Mouse (Mus musculus): ENCODE data around the gene Soga3. TPM values are rescaled to one million over a fixed set of nuclear protein-coding genes. Genes with fewer than 3 reads are reported as not detected.

The Soga3 gene
- polyA plus RNA-seq, 1 experiment from 2014 or later, result 1.2 TPM

- H3K9me3 ChIP-seq (replicated peaks), result no peaks in the 10 kb centered on the region
- no peaks in the 10 kb centered on the region for H3K4me1 ChIP-seq
- H3K9ac ChIP-seq, result no peak overlapping the region
- no peak overlapping the region for H3K4me3 ChIP-seq (replicated peaks)
- no peak for ATAC-seq (replicated peaks; ENCODE audit: low FRiP score)
- no peaks in the 10 kb centered on the region for H3K27me3 ChIP-seq
- 83% methylated on average over 3 of the region's 3 CpGs for WGBS
- no peak overlapping the region for H3K4me2 ChIP-seq
- no peaks in the 10 kb centered on the region for H3K36me3 ChIP-seq
- H3K27ac ChIP-seq, result no peak overlapping the region
Observed at GRCm38 (mm10) chr10:29175656-29176055, 32.0 kb downstream of the Soga3 start.

- Histone ChIP-seq H3K4me2 (no peak overlapping the region), H3K4me3 (replicated peaks) (no peak overlapping the region), H3K27ac (no peak overlapping the region), H3K27me3 (no peaks in the 10 kb centered on the region), H3K9ac (no peak overlapping the region), H3K4me1 (no peaks in the 10 kb centered on the region), H3K9me3 (replicated peaks) (no peaks in the 10 kb centered on the region), H3K36me3 (no peaks in the 10 kb centered on the region)
- 90% methylated on average over 4 of the region's 4 CpGs for WGBS
- ATAC-seq (replicated peaks; ENCODE audit: low FRiP score), result no peak
Observed at GRCm38 (mm10) chr10:29176881-29177280, 33.2 kb downstream of the Soga3 start.

GRCm38 (mm10) chr10:29178003-29178402 is 34.4 kb downstream of the Soga3 start:
- H3K9me3 ChIP-seq (replicated peaks), result no peaks in the 10 kb centered on the region
- H3K27ac ChIP-seq, result no peak overlapping the region
- no peak overlapping the region for H3K4me3 ChIP-seq (replicated peaks)
- H3K4me1 ChIP-seq, result no peaks in the 10 kb centered on the region
- no peaks in the 10 kb centered on the region for H3K27me3 ChIP-seq
- H3K9ac ChIP-seq, result no peak overlapping the region
- H3K4me2 ChIP-seq, result no peak overlapping the region
- no peaks in the 10 kb centered on the region for H3K36me3 ChIP-seq
- 53% methylated on average over 2 of the region's 2 CpGs for WGBS
- ATAC-seq (replicated peaks; ENCODE audit: low FRiP score), result no peak

GRCm38 (mm10) chr10:29180210-29180609 is 36.6 kb downstream of the Soga3 start:
- ATAC-seq (replicated peaks; ENCODE audit: low FRiP score), result no peak
- no peak overlapping the region for H3K4me2 ChIP-seq
- H3K9me3 ChIP-seq (replicated peaks), result no peaks in the 10 kb centered on the region
- no peak overlapping the region for H3K27ac ChIP-seq
- 86% methylated on average over 3 of the region's 3 CpGs for WGBS
- no peaks in the 10 kb centered on the region for H3K4me1 ChIP-seq
- H3K9ac ChIP-seq, result no peak overlapping the region
- H3K36me3 ChIP-seq, result no peaks in the 10 kb centered on the region
- no peak overlapping the region for H3K4me3 ChIP-seq (replicated peaks)
- H3K27me3 ChIP-seq, result no peaks in the 10 kb centered on the region

GRCm38 (mm10) chr10:29181046-29181445 is 37.4 kb downstream of the Soga3 start:
- Histone ChIP-seq H3K4me1 (no peaks in the 10 kb centered on the region), H3K4me2 (no peak overlapping the region), H3K4me3 (replicated peaks) (no peak overlapping the region), H3K9ac (no peak overlapping the region), H3K36me3 (no peaks in the 10 kb centered on the region), H3K27ac (no peak overlapping the region), H3K9me3 (replicated peaks) (no peaks in the 10 kb centered on the region), H3K27me3 (no peaks in the 10 kb centered on the region)
- 81% methylated on average over 2 of the region's 2 CpGs for WGBS
- ATAC-seq (replicated peaks; ENCODE audit: low FRiP score), result no peak

- Histone ChIP-seq H3K36me3 (no peaks in the 10 kb centered on the region), H3K9me3 (replicated peaks) (no peaks in the 10 kb centered on the region), H3K27ac (no peak overlapping the region), H3K4me1 (no peaks in the 10 kb centered on the region), H3K4me3 (replicated peaks) (no peak overlapping the region), H3K27me3 (no peaks in the 10 kb centered on the region), H3K9ac (no peak overlapping the region), H3K4me2 (no peak overlapping the region)
- no peak for ATAC-seq (replicated peaks; ENCODE audit: low FRiP score)
Observed at GRCm38 (mm10) chr10:29193769-29194168, 50.1 kb downstream of the Soga3 start.

- Histone ChIP-seq H3K4me3 (replicated peaks) (no peak overlapping the region), H3K27me3 (no peaks in the 10 kb centered on the region), H3K27ac (no peak overlapping the region), H3K4me2 (no peak overlapping the region), H3K9ac (no peak overlapping the region), H3K9me3 (replicated peaks) (no peaks in the 10 kb centered on the region), H3K4me1 (no peaks in the 10 kb centered on the region), H3K36me3 (no peaks in the 10 kb centered on the region)
- no peak for ATAC-seq (replicated peaks; ENCODE audit: low FRiP score)
- 98% methylated on average over 33 of the region's 33 CpGs for WGBS
Observed at GRCm38 (mm10) chr10:29196811-29197210, 53.2 kb downstream of the Soga3 start.

GRCm38 (mm10) chr10:29198642-29199041 is 55.0 kb downstream of the Soga3 start, which contains the start of gene Gm49353:
Gene Gm49353, plus strand, starts transcription at chr10:29198954.
- no peak for ATAC-seq (replicated peaks; ENCODE audit: low FRiP score)
- no peaks in the 10 kb centered on the region for H3K4me1 ChIP-seq
- WGBS, result 90% methylated on average over 7 of the region's 7 CpGs

GRCm38 (mm10) chr10:29199835-29200234 is 56.2 kb downstream of the Soga3 start:
- Histone ChIP-seq H3K9me3 (replicated peaks) (no peaks in the 10 kb centered on the region), H3K4me2 (no peak overlapping the region), H3K36me3 (no peaks in the 10 kb centered on the region), H3K4me3 (replicated peaks) (no peak overlapping the region), H3K27me3 (no peaks in the 10 kb centered on the region), H3K9ac (no peak overlapping the region), H3K4me1 (no peaks in the 10 kb centered on the region), H3K27ac (no peak overlapping the region)
- 79% methylated on average over 3 of the region's 3 CpGs for WGBS
- no peak for ATAC-seq (replicated peaks; ENCODE audit: low FRiP score)

More at GRCm38 (mm10) chr10:29198642-29199041, 55.0 kb downstream of the Soga3 start, which contains the start of gene Gm49353:
- no peaks in the 10 kb centered on the region for H3K9me3 ChIP-seq (replicated peaks)
- no peak within 1 kb of the TSS for H3K4me2 ChIP-seq
- no peak within 1 kb of the TSS for H3K9ac ChIP-seq
- H3K36me3 ChIP-seq, result no peaks in the 10 kb centered on the region
- no peak within 1 kb of the TSS for H3K27ac ChIP-seq
- H3K4me3 ChIP-seq (replicated peaks), result no peak within 1 kb of the TSS
- no peaks in the 10 kb centered on the region for H3K27me3 ChIP-seq

GRCm38 (mm10) chr10:29200609-29201008 is 57.0 kb downstream of the Soga3 start:
- H3K9me3 ChIP-seq (replicated peaks), result no peaks in the 10 kb centered on the region
- no peak for ATAC-seq (replicated peaks; ENCODE audit: low FRiP score)

GRCm38 (mm10) chr10:29206730-29207129 is 63.1 kb downstream of the Soga3 start:
- Histone ChIP-seq H3K4me2 (no peak overlapping the region), H3K27me3 (no peaks in the 10 kb centered on the region), H3K4me1 (no peaks in the 10 kb centered on the region; the same call in 1 of the 2 replicates), H3K9me3 (replicated peaks) (no peaks in the 10 kb centered on the region), H3K4me3 (replicated peaks) (no peak overlapping the region), H3K36me3 (no peaks in the 10 kb centered on the region), H3K9ac (no peak overlapping the region), H3K27ac (no peak overlapping the region)
- 0 out of 2 replicates have a peak, but pooled peaks have one; percentile 56 for ATAC-seq (replicated peaks; ENCODE audit: low FRiP score)

More at GRCm38 (mm10) chr10:29200609-29201008, 57.0 kb downstream of the Soga3 start:
- H3K4me2 ChIP-seq, result no peak overlapping the region
- no peaks in the 10 kb centered on the region for H3K36me3 ChIP-seq
- H3K4me3 ChIP-seq (replicated peaks), result no peak overlapping the region
- H3K4me1 ChIP-seq, result no peaks in the 10 kb centered on the region
- no peak overlapping the region for H3K27ac ChIP-seq
- 82% methylated on average over 1 of the region's 1 CpGs for WGBS
- no peaks in the 10 kb centered on the region for H3K27me3 ChIP-seq
- no peak overlapping the region for H3K9ac ChIP-seq

GRCm38 (mm10) chr10:29208735-29209134 is 65.1 kb downstream of the Soga3 start:
- no peak overlapping the region for H3K9ac ChIP-seq
- H3K27ac ChIP-seq, result no peak overlapping the region
- no peaks in the 10 kb centered on the region for H3K9me3 ChIP-seq (replicated peaks)
- H3K4me3 ChIP-seq (replicated peaks), result no peak overlapping the region
- H3K27me3 ChIP-seq, result no peaks in the 10 kb centered on the region
- no peak overlapping the region for H3K4me2 ChIP-seq
- 45% methylated on average over 3 of the region's 3 CpGs for WGBS
- no peaks in the 10 kb centered on the region; the same call in 1 of the 2 replicates for H3K4me1 ChIP-seq
- no peak for ATAC-seq (replicated peaks; ENCODE audit: low FRiP score)
- no peaks in the 10 kb centered on the region for H3K36me3 ChIP-seq

GRCm38 (mm10) chr10:29211453-29211852 is 67.8 kb downstream of the Soga3 start, which contains the start of gene 9330159F19Rik:
Gene 9330159F19Rik, plus strand, starts transcription at chr10:29211606.
- Histone ChIP-seq H3K36me3 (no peaks in the 10 kb centered on the region), H3K9ac (no peak within 1 kb of the TSS), H3K4me2 (no peak within 1 kb of the TSS), H3K27ac (no peak within 1 kb of the TSS), H3K27me3 (no peaks in the 10 kb centered on the region), H3K4me1 (no peaks in the 10 kb centered on the region; the same call in 1 of the 2 replicates), H3K4me3 (replicated peaks) (no peak within 1 kb of the TSS), H3K9me3 (replicated peaks) (no peaks in the 10 kb centered on the region)
- WGBS, result 8% methylated on average over 4 of the region's 4 CpGs
- ATAC-seq (replicated peaks; ENCODE audit: low FRiP score), result peak; percentile 93
